Mouse (Mus musculus) liver, embryonic 14.5 days (tissue): ENCODE results near the gene Qsox1. TPM values are rescaled to one million over a fixed set of nuclear protein-coding genes. Genes with fewer than 3 reads are reported as not detected.

ENCODE experiments used
- ATAC-seq: fragments of 200-750 bp; cut with Nextera tagmentation; 2 replicates; pipeline ENCODE4 v1.8.0; 2017; ENCODE audit warnings: moderate number of reproducible peaks, mild to moderate bottlenecking, moderate library complexity; ENCODE audit not compliant: insufficient read depth
- DNase-seq, 3 experiments: peaks; one replicate each; pipeline ENCODE4 v3.0.0-alpha.2; 2012 to 2013; ENCODE audit warnings: low read depth in 3 of 3, low spot score in 3 of 3
- H3K27ac ChIP-seq: fragments of 300-500 bp; sonication (generic); 2 replicates; pipeline ENCODE4 v1.5.1; 2014; ENCODE audit warnings: moderate library complexity, mild to moderate bottlenecking, control low read depth, inconsistent platforms
- H3K27me3 ChIP-seq: fragments of 300-500 bp; sonication (generic); 2 replicates; pipeline ENCODE4 v1.6.1; 2014; ENCODE audit warnings: mild to moderate bottlenecking, low read length, moderate library complexity; ENCODE audit not compliant: control insufficient read depth, insufficient read depth
- H3K36me3 ChIP-seq: fragments of 300-500 bp; sonication (generic); replicated peaks from 2 replicates; pipeline ENCODE4 v1.6.1; 2014; ENCODE audit warnings: low read depth; ENCODE audit not compliant: control insufficient read depth, insufficient read depth
- H3K4me1 ChIP-seq, 2 experiments: fragments of 200-500 bp in 1 of 2; fragments of 300-500 bp in 1 of 2; sonication (generic) in 1 of 2; replicated peaks; 2 replicates each; pipeline ENCODE4 v1.6.1; 2012 to 2014; ENCODE audit warnings: antibody characterized with exemption in 1 of 2, inconsistent platforms in 1 of 2, low read length in 1 of 2; ENCODE audit not compliant: control insufficient read depth in 2 of 2, insufficient read depth in 2 of 2
- H3K4me2 ChIP-seq: fragments of 300-500 bp; sonication (generic); 2 replicates; pipeline ENCODE4 v1.6.1; 2014; ENCODE audit warnings: low read depth, mild to moderate bottlenecking, control low read depth, moderate library complexity
- H3K4me3 ChIP-seq, 2 experiments: fragments of 200-500 bp in 1 of 2; fragments of 300-500 bp in 1 of 2; sonication (generic) in 1 of 2; 2 replicates each; pipeline ENCODE4 v1.5.1; 2012 to 2014; ENCODE audit warnings: low read depth in 2 of 2, low read length in 2 of 2, mild to moderate bottlenecking in 2 of 2, control low read depth in 1 of 2, inconsistent platforms in 1 of 2, moderate library complexity in 1 of 2; ENCODE audit not compliant: insufficient read depth in 1 of 2
- H3K9ac ChIP-seq: fragments of 300-500 bp; sonication (generic); replicated peaks from 2 replicates; pipeline ENCODE4 v1.6.1; 2014; ENCODE audit warnings: mild to moderate bottlenecking, control low read depth, moderate library complexity
- H3K9me3 ChIP-seq: fragments of 300-500 bp; sonication (generic); 2 replicates; pipeline ENCODE4 v1.6.1; 2016; ENCODE audit warnings: low read length, mixed read lengths; ENCODE audit not compliant: control insufficient read depth
- CTCF ChIP-seq: IDR thresholded peaks from 2 replicates; pipeline ENCODE4 v1.5.1; 2016; ENCODE audit warnings: antibody characterized with exemption, low read depth, control low read depth
- EP300 ChIP-seq: IDR thresholded peaks from 2 replicates; pipeline ENCODE4 v1.6.1; 2016; ENCODE audit warnings: antibody characterized with exemption, low read depth
- WGBS: fragments of 180-500 bp; shearing (Covaris S2); extraction: QIAGEN DNeasy Blood & Tissue Kit; methylation state at CpG from one replicate; pipeline ENCODE4 v1.1.7; 2014; ENCODE audit not compliant: insufficient replicate concordance; 5-methylcytosine and 5-hydroxymethylcytosine counted together
- polyA plus RNA-seq, 2 experiments: library from polyadenylated mRNA; depleted of rRNA in 1 of 2; stranded (reverse) in 1 of 2; unstranded in 1 of 2; fragments of >200 nt; fragmentation: Nextera tagmentation in 1 of 2; extraction: Ambion mirVana in 1 of 2; gene quantifications; 2 replicates each; pipeline versions ENCODE4 v1.2.1 to v1.2.3; 2012 to 2014

The Qsox1 gene
- polyA plus RNA-seq (2012; rRNA removed) (14.9 and 16.5 TPM in 2 replicates), polyA plus RNA-seq (2014; fragmentation: Nextera tagmentation; extraction: Ambion mirVana) (11.0 and 11.2 TPM in 2 replicates)

DNA sequence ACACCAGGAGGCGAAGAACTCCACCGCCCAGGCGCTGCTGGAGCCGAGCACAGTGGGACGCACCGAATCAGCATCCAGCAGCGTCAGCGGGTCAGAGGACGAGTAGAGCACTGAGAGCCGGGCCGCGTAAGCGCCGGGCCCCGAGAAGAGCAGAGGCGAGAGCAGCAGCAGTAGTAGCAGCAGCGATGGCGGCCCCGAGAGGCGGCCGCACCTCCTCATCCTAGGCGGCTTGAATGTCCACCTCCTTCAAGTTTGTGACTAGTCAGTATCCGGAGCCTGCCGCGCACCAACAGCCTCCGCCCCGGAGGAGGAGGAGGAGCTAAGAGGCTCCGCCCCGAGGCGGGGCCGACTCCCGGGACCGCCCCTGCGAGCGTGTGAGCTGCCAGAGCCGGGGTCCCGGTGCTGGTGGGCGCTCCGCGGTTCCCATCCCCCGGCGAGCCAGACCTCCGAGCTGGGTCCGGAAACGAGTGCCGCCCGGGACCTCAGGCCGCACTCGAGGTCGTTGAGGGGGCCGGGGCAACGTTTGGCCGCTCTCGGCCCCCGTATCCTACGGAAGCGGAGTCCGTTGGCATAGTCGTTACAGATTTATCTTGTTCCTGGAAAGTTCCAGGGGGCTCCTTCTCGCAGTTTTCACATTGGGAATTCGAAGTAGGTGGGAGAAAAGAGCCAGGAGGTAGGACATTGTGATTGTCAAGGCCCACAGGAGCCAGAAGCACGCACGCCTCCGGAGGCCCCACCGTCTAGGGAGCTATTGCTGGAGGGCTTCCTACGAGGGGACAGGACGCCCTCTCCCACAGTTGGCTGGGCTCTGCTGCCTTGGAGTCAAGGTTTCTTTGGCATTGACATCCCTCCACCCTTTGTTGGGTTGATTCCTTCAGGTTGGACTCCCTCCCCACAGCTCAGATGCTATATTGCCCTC lies at the start of gene Qsox1:
Gene Qsox1 (minus strand): TSS at position 309 of the 919 bp plus-strand sequence.
- ATAC-seq (peak; percentile 94), DNase-seq (peak; percentile 79 to 83 (median 82))
- WGBS = under 1% methylated on average over 67 of the region's 67 CpGs
- peak within 1 kb of the TSS; percentile 66 to 93 for H3K4me3 ChIP-seq
- H3K4me2 ChIP-seq = peak within 1 kb of the TSS; percentile 83
- no peaks in the 10 kb centered on the region for H3K9me3 ChIP-seq
- H3K9ac ChIP-seq = peak within 1 kb of the TSS; percentile 85
- no peak for TF ChIP-seq CTCF
- no peak for TF ChIP-seq EP300
- no peaks in the 10 kb centered on the region for H3K36me3 ChIP-seq
- H3K27me3 ChIP-seq = no peaks in the 10 kb centered on the region
- H3K27ac ChIP-seq = peak within 1 kb of the TSS; percentile 69
- peaks cover 7 to 33% of the 10 kb centered on the region in 2 experiments; a peak in 3 of 4 replicates for H3K4me1 ChIP-seq

- WGBS = 69% methylated on average over 7 of the region's 7 CpGs
- Histone ChIP-seq H3K36me3 (peaks cover 32% of the 10 kb centered on the region), H3K27me3 (no peaks in the 10 kb centered on the region), H3K9ac (no peak overlapping the region), H3K27ac (no peak overlapping the region), H3K4me1 (peaks cover 9 to 16% of the 10 kb centered on the region in 2 experiments), H3K4me3 (no peak overlapping the region), H3K9me3 (no peaks in the 10 kb centered on the region), H3K4me2 (no peak overlapping the region)
- DNase-seq (no peak), ATAC-seq (no peak)
- TF ChIP-seq EP300 (no peak), CTCF (no peak)
Observed at GRCm38 (mm10) chr1:155854926-155855702, 42.4 kb upstream of the Qsox1 start.

- ATAC-seq (peak; percentile 77), DNase-seq (peak in 2 of 3 experiments; percentile 16 to 28)
- no peak overlapping the region; the same call in 1 of the 2 replicates for H3K27ac ChIP-seq
- H3K4me2 ChIP-seq = no peak overlapping the region
- peak; percentile 28; the same call in 1 of the 2 replicates for TF ChIP-seq EP300
- TF ChIP-seq CTCF = no peak
- peaks cover 26% of the 10 kb centered on the region for H3K36me3 ChIP-seq
- H3K9me3 ChIP-seq = no peaks in the 10 kb centered on the region
- H3K4me1 ChIP-seq = peaks cover 9 to 16% of the 10 kb centered on the region in 2 experiments
- 45% methylated on average over 5 of the region's 5 CpGs for WGBS
- H3K27me3 ChIP-seq = no peaks in the 10 kb centered on the region
- no peak overlapping the region for H3K4me3 ChIP-seq
- no peak overlapping the region for H3K9ac ChIP-seq
Observed at GRCm38 (mm10) chr1:155853009-155853408, 40.3 kb upstream of the Qsox1 start.

GRCm38 (mm10) chr1:155844235-155844634 lies 31.5 kb upstream of the Qsox1 start:
- no peak for DNase-seq
- Histone ChIP-seq H3K27me3 (no peaks in the 10 kb centered on the region), H3K4me1 (peaks cover 2 to 6% of the 10 kb centered on the region in 2 experiments; a peak in 2 of 4 replicates), H3K36me3 (peaks cover 22% of the 10 kb centered on the region), H3K9me3 (no peaks in the 10 kb centered on the region), H3K27ac (no peak overlapping the region), H3K9ac (no peak overlapping the region), H3K4me3 (no peak overlapping the region), H3K4me2 (no peak overlapping the region)
- no peak for TF ChIP-seq CTCF
- no peak for TF ChIP-seq EP300
- WGBS = 62% methylated on average over 5 of the region's 5 CpGs
- ATAC-seq = no peak
